ENCODE assay signal across 10 mouse cellular contexts in the genomic region with DNA sequence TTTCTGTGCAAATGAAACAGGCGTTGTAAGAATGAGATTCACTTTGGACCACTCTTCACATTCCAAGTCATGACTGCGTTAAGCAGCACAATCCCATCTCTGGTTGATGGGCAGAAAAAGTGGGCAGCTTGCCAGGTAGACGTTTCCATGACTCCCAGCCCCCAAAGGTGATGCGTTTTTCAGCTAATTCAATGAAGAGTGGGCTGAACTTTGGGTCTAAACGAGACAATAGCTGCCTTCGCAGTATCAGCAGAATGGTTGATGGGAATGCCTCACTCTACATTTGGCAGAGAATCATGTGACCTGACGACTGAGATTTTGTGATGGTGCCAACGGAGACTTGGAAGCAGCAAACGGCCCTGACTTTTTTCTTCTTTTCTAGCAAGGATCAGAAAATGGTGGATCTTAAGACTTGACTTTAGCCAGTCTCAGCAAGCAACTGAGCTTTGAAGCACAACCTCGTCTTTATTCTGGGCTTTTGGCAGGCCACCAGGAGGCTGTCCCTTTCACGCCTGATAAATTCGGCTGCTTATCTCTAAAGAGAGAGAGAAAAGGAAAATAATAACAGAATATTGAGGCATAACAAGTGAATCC. TPM values are rescaled to one million over a fixed set of nuclear protein-coding genes. Genes with fewer than 3 reads are reported as not detected.
DNase-seq lines count a peak whose midpoint lies in the region; ATAC-seq and TF ChIP-seq lines count a peak whose summit lies in the region.
"Had no signal": no experiment of that assay in that cellular context is flagged by ENCODE, and none has a peak within 500 bp of the region (broad histone marks: within the 10 kb centered on the region; RNA-seq: fewer than 3 reads in every experiment).

No protein-coding gene starts in this region.

- peak; percentile 67 for ATAC-seq in cerebellum, adult (ENCODE audit: insufficient number of reproducible peaks, low FRiP score, low TSS enrichment)
- ATAC-seq in hindbrain, embryonic 12.5 days (ENCODE audit: low FRiP score), result peak; percentile 92
- ATAC-seq in midbrain, embryonic 13.5 days, result peak; percentile 90
- no peak for ATAC-seq in granulocyte monocyte progenitor cell, adult 5-6 weeks (replicated peaks; ENCODE audit: poor library complexity, severe bottlenecking)
- ATAC-seq: Patski had no signal

- DNase-seq in MEL (ENCODE audit: low read depth, low spot score), result peak; percentile 5
- peak; percentile 64 to 69 for DNase-seq in frontal cortex, postnatal 14 days (ENCODE audit: low spot score in 2 of 2)
- DNase-seq in left cerebral cortex, adult 18-20 months (ENCODE audit: low spot score in 2 of 2), result peak; percentile 66 to 70
- DNase-seq in telencephalon, adult 2 months (ENCODE audit: low read depth, low spot score), result peak; percentile 77

- TF ChIP-seq POLR2A in MEL (IDR thresholded peaks at IDR 0.05; ENCODE audit: control insufficient read depth in 1 of 2, insufficient read depth in 1 of 2, low read depth in 1 of 2, low read length in 2 of 2, poor library complexity in 1 of 2), result no peak

- no peak for TF ChIP-seq RAD21 in MEL (IDR thresholded peaks at IDR 0.05; ENCODE audit: low read depth, low read length)

- no peak overlapping the region for H3K27ac ChIP-seq in MEL (ENCODE audit: control insufficient read depth, low read depth, low read length)
- H3K27ac ChIP-seq in hindbrain, embryonic 12.5 days, result peak overlapping the region; percentile 83
- peak overlapping the region; percentile 87 for H3K27ac ChIP-seq in midbrain, embryonic 13.5 days

- H3K4me3 ChIP-seq in MEL (ENCODE audit: control insufficient read depth in 1 of 2, insufficient read depth in 1 of 2, low read depth in 2 of 2, low read length in 2 of 2), result no peak overlapping the region
- H3K4me3 ChIP-seq in hindbrain, embryonic 12.5 days, result peak overlapping the region; percentile 5; the same call in 1 of the 2 replicates
- H3K4me3 ChIP-seq in midbrain, embryonic 13.5 days (replicated peaks), result peak overlapping the region; percentile 25

- WGBS in hindbrain, embryonic 12.5 days, result 40% methylated on average over 12 of the region's 12 CpGs
- WGBS in midbrain, embryonic 13.5 days, result 12% methylated on average over 12 of the region's 12 CpGs

- H3K9ac ChIP-seq in MEL (ENCODE audit: control insufficient read depth, low read depth, low read length, poor library complexity, severe bottlenecking), result no peak overlapping the region
- no peak overlapping the region for H3K9ac ChIP-seq in hindbrain, embryonic 12.5 days
- H3K9ac ChIP-seq in midbrain, embryonic 13.5 days (replicated peaks), result peak overlapping the region; percentile 45; the same call in 1 of the 2 replicates

- no peak for TF ChIP-seq CTCF in MEL (IDR thresholded peaks at IDR 0.05 in 2 of 3, conservative IDR thresholded peaks at IDR 0.05 in 1 of 3; ENCODE audit: control insufficient read depth in 1 of 3, insufficient read depth in 1 of 3, low read depth in 2 of 3, low read length in 3 of 3, poor library complexity in 1 of 3, severe bottlenecking in 1 of 3)

- H3K4me2 ChIP-seq in hindbrain, embryonic 12.5 days (replicated peaks), result peak overlapping the region; percentile 43
- peak overlapping the region; percentile 49 for H3K4me2 ChIP-seq in midbrain, embryonic 13.5 days (replicated peaks)

- no peaks in the 10 kb centered on the region for H3K4me1 ChIP-seq in MEL (ENCODE audit: control insufficient read depth in 1 of 2, insufficient read depth in 2 of 2, low read length in 2 of 2)
- peaks cover 14% of the 10 kb centered on the region for H3K4me1 ChIP-seq in hindbrain, embryonic 12.5 days
- peaks cover 36% of the 10 kb centered on the region for H3K4me1 ChIP-seq in midbrain, embryonic 13.5 days (replicated peaks)

- no peaks in the 10 kb centered on the region for H3K9me3 ChIP-seq in MEL (replicated peaks; ENCODE audit: insufficient read depth, low read length)
- no peaks in the 10 kb centered on the region for H3K9me3 ChIP-seq in hindbrain, embryonic 12.5 days (replicated peaks)
- no peaks in the 10 kb centered on the region for H3K9me3 ChIP-seq in midbrain, embryonic 13.5 days

- no peaks in the 10 kb centered on the region for H3K36me3 ChIP-seq in MEL (ENCODE audit: control insufficient read depth in 1 of 2, insufficient read depth in 2 of 2, low read length in 2 of 2)
- H3K36me3 ChIP-seq in hindbrain, embryonic 12.5 days, result 0 out of 2 replicates have a peak, but pooled peaks cover 1% of the 10 kb centered on the region
- H3K36me3 ChIP-seq in midbrain, embryonic 13.5 days, result 0 out of 2 replicates have a peak, but pooled peaks cover 3% of the 10 kb centered on the region

- no peak for TF ChIP-seq EP300 in MEL (IDR thresholded peaks at IDR 0.05; ENCODE audit: low read depth in 1 of 2, low read length in 2 of 2)

- H3K79me2 ChIP-seq in MEL (ENCODE audit: control insufficient read depth, insufficient read depth, low read length, poor library complexity), result no peaks in the 10 kb centered on the region

- H3K27me3 ChIP-seq in MEL (ENCODE audit: control insufficient read depth in 1 of 2, insufficient read depth in 2 of 2, low read length in 2 of 2), result no peaks in the 10 kb centered on the region
- H3K27me3 ChIP-seq in hindbrain, embryonic 12.5 days, result no peaks in the 10 kb centered on the region
- no peaks in the 10 kb centered on the region for H3K27me3 ChIP-seq in midbrain, embryonic 13.5 days
- H3K27me3 ChIP-seq: Patski had no signal

TF ChIP-seq in MEL, 35 proteins besides CTCF, POLR2A, EP300 and RAD21:
- TF ChIP-seq MAFK (IDR thresholded peaks at IDR 0.05; ENCODE audit: borderline replicate concordance, low read depth, low read length), result no peak

RNA-seq across cellular contexts. Expression of gene Gm11146, which starts 8.0 kb away (rescaled TPM):
- total RNA-seq in MEL (2012; rRNA removed), result not detected in 2 replicates
- polyA plus RNA-seq in MEL (2012; ENCODE audit: insufficient read depth in 1 of 2, insufficient read length in 2 of 2, low read depth in 1 of 2, low replicate concordance in 2 of 2, missing spikeins in 1 of 2), result not detected
- not detected in 2 replicates for polyA plus RNA-seq in hindbrain, embryonic 12.5 days (2016; fragmentation: Nextera tagmentation; extraction: Ambion mirVana)
- not detected for total RNA-seq in left cerebral cortex, adult 18-20 months (2021)
- not detected in 2 replicates for polyA plus RNA-seq in midbrain, embryonic 13.5 days (2015; fragmentation: Nextera tagmentation; extraction: Ambion mirVana)
- not detected in 2 replicates for total RNA-seq in granulocyte monocyte progenitor cell, adult 5-6 weeks (2014; fragmentation: Nextera tagmentation)
- total RNA-seq in granulocyte monocyte progenitor cell, adult 5-6 weeks (2017), result not detected in 2 replicates
- polyA plus RNA-seq: liver, embryonic 16.5 days; Patski had no signal

Comparison
In these comparisons a context has a peak if more than half of its experiments do, and no peak if none do; other contexts are left out.
1. DNase-seq: peak in every context shown above with its lines; median percentile 77 in telencephalon, adult 2 months; 68 in left cerebral cortex, adult 18-20 months; 66 in frontal cortex, postnatal 14 days; 5 in MEL.
2. H3K4me3 ChIP-seq: peak in hindbrain, embryonic 12.5 days (single experiment) and midbrain, embryonic 13.5 days (single experiment); none in MEL (0 of 2).